Mouse (Mus musculus) frontal cortex, adult (tissue): ENCODE measurements at regions not wholly inside any gene's neighbourhood (a gene's known extent, or its start where the extent isn't known, plus 50 kb on each side); places are given as distances from the start of the nearest gene placed in this dataset.

Experiments used
- ATAC-seq: cut with Nextera tagmentation; 2 replicates; pipeline ENCODE4 v1.9.2; 2017; ENCODE audit warnings: mild to moderate bottlenecking, moderate library complexity, mixed read lengths; ENCODE audit not compliant: low TSS enrichment

- ATAC-seq = no peak
Observed at GRCm38 (mm10) chr3:34525730-34526129, 124.5 kb upstream of the Sox2 start.

- no peak for ATAC-seq
Observed at GRCm38 (mm10) chr3:34522054-34522684, 128.0 kb upstream of the Sox2 start.

- ATAC-seq = no peak
Observed at GRCm38 (mm10) chr3:34521357-34522053, 128.7 kb upstream of the Sox2 start.

GRCm38 (mm10) chr3:34512503-34513145 is 137.6 kb upstream of the Sox2 start:
- peak; percentile 77; the same call in 1 of the 2 replicates for ATAC-seq

- ATAC-seq = no peak
Observed at GRCm38 (mm10) chr3:34510723-34511122, 139.5 kb upstream of the Sox2 start.

- ATAC-seq = no peak
Observed at GRCm38 (mm10) chr3:34509160-34509559, 141.0 kb upstream of the Sox2 start.

GRCm38 (mm10) chr3:34504573-34504894 is 145.7 kb upstream of the Sox2 start:
- ATAC-seq = no peak

GRCm38 (mm10) chr3:34503874-34504572 is 146.2 kb upstream of the Sox2 start:
- no peak for ATAC-seq

GRCm38 (mm10) chr3:34496839-34497238 is 153.4 kb upstream of the Sox2 start:
- no peak for ATAC-seq

GRCm38 (mm10) chr3:34495615-34496014 is 154.6 kb upstream of the Sox2 start:
- ATAC-seq = peak; percentile 97

- ATAC-seq = no peak
Observed at GRCm38 (mm10) chr3:34493921-34494320, 156.3 kb upstream of the Sox2 start.

- ATAC-seq = no peak
Observed at GRCm38 (mm10) chr3:34489008-34489407, 161.2 kb upstream of the Sox2 start.

GRCm38 (mm10) chr3:34486441-34487050 is 163.7 kb upstream of the Sox2 start:
- no peak for ATAC-seq

- no peak for ATAC-seq
Observed at GRCm38 (mm10) chr3:34485345-34486223, 164.6 kb upstream of the Sox2 start.

GRCm38 (mm10) chr3:34483934-34484333 is 166.3 kb upstream of the Sox2 start:
- no peak for ATAC-seq

GRCm38 (mm10) chr3:34481821-34482713 is 168.1 kb upstream of the Sox2 start:
- no peak for ATAC-seq

GRCm38 (mm10) chr3:34481314-34481713 is 168.9 kb upstream of the Sox2 start:
- ATAC-seq = no peak

GRCm38 (mm10) chr3:34474126-34474525 is 176.1 kb upstream of the Sox2 start:
- no peak for ATAC-seq

- ATAC-seq = peak; percentile 82; the same call in 1 of the 2 replicates
Observed at GRCm38 (mm10) chr3:34470721-34471120, 179.5 kb upstream of the Sox2 start.

- no peak for ATAC-seq
Observed at GRCm38 (mm10) chr3:34469946-34470345, 180.3 kb upstream of the Sox2 start.
